Mouse (Mus musculus) MEL (cell line): ENCODE measurements around the gene Acad11.

Experiments
- CTCF ChIP-seq, 3 experiments: IDR thresholded peaks in 2 of 3; conservative IDR thresholded peaks in 1 of 3; 2 replicates each; pipeline ENCODE4 v1.5.1; 2011 to 2012; ENCODE audit warnings: low read length in 3 of 3, low read depth in 2 of 3, mild to moderate bottlenecking in 2 of 3, improper control_type of control experiment in 1 of 3, inconsistent platforms in 1 of 3, mixed read lengths in 1 of 3, moderate library complexity in 1 of 3; ENCODE audit not compliant: control insufficient read depth in 1 of 3, insufficient read depth in 1 of 3, poor library complexity in 1 of 3, severe bottlenecking in 1 of 3
- GABPA ChIP-seq: IDR thresholded peaks from 2 replicates; pipeline ENCODE4 v1.6.1; 2012; ENCODE audit warnings: low read depth, mild to moderate bottlenecking, inconsistent platforms, low read length, improper control_type of control experiment, moderate library complexity
- KAT2A ChIP-seq: conservative IDR thresholded peaks from 2 replicates; pipeline ENCODE4 v1.6.1; 2012; ENCODE audit warnings: low read depth, low read length, improper control_type of control experiment, inconsistent platforms
- MAFK ChIP-seq: IDR thresholded peaks from 2 replicates; pipeline ENCODE4 v1.6.1; 2011; ENCODE audit warnings: low read depth, mild to moderate bottlenecking, low read length, improper control_type of control experiment, borderline replicate concordance
- NELFE ChIP-seq: IDR thresholded peaks from 2 replicates; pipeline ENCODE4 v1.6.1; 2011; ENCODE audit warnings: low read depth, low read length, improper control_type of control experiment
- POLR2AphosphoS5 ChIP-seq: IDR thresholded peaks from 2 replicates; pipeline ENCODE4 v1.6.1; 2012; ENCODE audit warnings: low read depth, borderline replicate concordance, mild to moderate bottlenecking, inconsistent platforms, low read length, moderate library complexity, mixed read lengths
- USF1 ChIP-seq: IDR thresholded peaks from 2 replicates; pipeline ENCODE4 v1.6.1; 2014; ENCODE audit warnings: low read depth, mild to moderate bottlenecking, inconsistent platforms, low read length, improper control_type of control experiment, moderate library complexity
- ZC3H11A ChIP-seq: IDR thresholded peaks from 2 replicates; pipeline ENCODE4 v1.6.1; 2012; ENCODE audit warnings: low read depth, mild to moderate bottlenecking, inconsistent platforms, low read length, improper control_type of control experiment
- ZNF384 ChIP-seq: IDR thresholded peaks from 2 replicates; pipeline ENCODE4 v1.6.1; 2012; ENCODE audit warnings: low read depth, mild to moderate bottlenecking, inconsistent platforms, low read length, improper control_type of control experiment

GRCm38 (mm10) chr9:104142805-104143204, 79.6 kb downstream of the Acad11 start:
- TF ChIP-seq CTCF (IDR thresholded peaks at IDR 0.05 in 2 of 3, conservative IDR thresholded peaks at IDR 0.05 in 1 of 3; ENCODE audit: control insufficient read depth in 1 of 3, insufficient read depth in 1 of 3, low read depth in 2 of 3, low read length in 3 of 3, poor library complexity in 1 of 3, severe bottlenecking in 1 of 3) (no peak), MAFK (no peak), POLR2AphosphoS5 (no peak), USF1 (no peak), KAT2A (no peak), GABPA (no peak), ZC3H11A (no peak), ZNF384 (no peak), NELFE (no peak)
